Mouse (Mus musculus): Measurements from ENCODE around the gene Btbd9. TPM values are rescaled to one million over a fixed set of nuclear protein-coding genes. Genes with fewer than 3 reads are reported as not detected.

The Btbd9 gene
- polyA plus RNA-seq, 1 experiment from 2014 or later = 111 TPM

DNA sequence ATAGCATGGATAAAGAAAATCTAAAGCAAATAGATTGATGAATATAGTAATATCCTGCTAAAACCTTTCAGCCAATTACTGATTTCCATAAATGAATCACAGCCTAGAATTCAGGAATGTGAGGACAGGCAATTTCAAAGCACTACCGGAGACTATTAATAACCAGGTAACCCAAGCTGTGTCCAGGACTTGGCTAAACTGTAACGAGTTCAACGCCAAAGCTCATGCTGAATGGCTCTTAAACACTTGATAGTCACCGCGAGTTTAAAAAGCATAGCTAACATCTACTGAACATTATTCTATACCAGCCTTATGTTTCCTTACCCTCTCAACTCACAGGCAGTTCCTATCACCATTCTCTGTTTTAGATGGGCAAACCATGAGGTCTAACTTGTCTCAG lies 221.9 kb downstream of the Btbd9 start:
- Histone ChIP-seq H3K9me3 (replicated peaks) (no peaks in the 10 kb centered on the region), H3K27me3 (no peaks in the 10 kb centered on the region), H3K36me3 (ENCODE audit: poor library complexity, severe bottlenecking) (no peaks in the 10 kb centered on the region), H3K27ac (no peak overlapping the region), H3K4me1 (peaks cover 4% of the 10 kb centered on the region), H3K9ac (no peak overlapping the region), H3K4me3 (no peak overlapping the region), H3K4me2 (no peak overlapping the region)
- 89% methylated on average over 5 of the region's 5 CpGs for WGBS
- ATAC-seq = no peak

DNA sequence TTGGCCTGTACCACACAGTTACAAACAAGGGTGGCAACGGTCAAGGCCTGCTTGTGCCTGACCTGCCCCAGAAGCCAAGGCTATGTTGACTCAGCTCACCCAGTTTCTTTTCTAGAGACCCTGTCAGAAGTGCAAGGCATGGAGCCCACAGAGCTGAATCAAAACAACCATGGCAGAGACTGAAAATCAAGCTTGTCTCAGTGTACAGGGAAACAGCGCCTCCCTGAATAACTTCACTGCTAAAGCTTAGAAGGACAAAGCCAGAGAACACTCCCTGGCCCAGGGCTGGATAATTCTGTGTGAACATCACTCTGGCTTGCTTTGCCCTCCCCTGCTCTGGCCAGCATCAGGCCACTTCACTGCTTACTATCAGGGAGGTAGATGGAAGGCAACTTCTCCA lies 228.3 kb downstream of the Btbd9 start:
- ATAC-seq = no peak
- H3K4me2 ChIP-seq = no peak overlapping the region
- peak overlapping the region; percentile 73 for H3K27ac ChIP-seq
- H3K36me3 ChIP-seq (ENCODE audit: poor library complexity, severe bottlenecking) = no peaks in the 10 kb centered on the region
- H3K4me3 ChIP-seq = no peak overlapping the region
- H3K9me3 ChIP-seq (replicated peaks) = no peaks in the 10 kb centered on the region
- 60% methylated on average over 2 of the region's 2 CpGs for WGBS
- peaks cover 33% of the 10 kb centered on the region for H3K4me1 ChIP-seq
- H3K27me3 ChIP-seq = no peaks in the 10 kb centered on the region
- H3K9ac ChIP-seq = no peak overlapping the region

DNA sequence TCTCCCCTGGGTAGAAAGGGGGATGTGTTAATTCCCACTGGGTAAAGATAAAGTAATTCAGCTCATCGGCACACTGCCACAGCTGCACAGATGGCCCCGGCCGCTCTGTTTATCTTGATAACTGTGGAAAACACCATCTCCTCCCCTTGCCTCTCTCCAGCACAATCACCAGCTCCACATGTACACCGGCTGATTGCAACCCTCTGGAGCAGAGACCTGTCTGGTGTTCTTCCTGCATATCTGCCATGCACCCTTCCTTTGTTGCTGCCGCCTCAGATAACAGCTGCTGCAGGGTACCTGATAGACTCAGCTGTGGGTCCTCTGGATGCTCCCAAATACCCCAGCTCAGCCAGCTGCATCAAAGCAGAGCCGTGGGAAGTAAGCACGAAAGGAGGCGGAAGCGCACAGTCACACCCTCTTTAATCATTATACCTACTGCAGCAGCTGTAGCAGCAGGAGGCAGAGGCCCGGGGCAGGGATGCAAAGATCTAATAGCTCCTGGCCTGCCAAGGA lies 229.1 kb downstream of the Btbd9 start:
- Histone ChIP-seq H3K4me2 (peak overlapping the region; percentile 38), H3K27ac (peak overlapping the region; percentile 73), H3K4me1 (peaks cover 33% of the 10 kb centered on the region), H3K9me3 (replicated peaks) (no peaks in the 10 kb centered on the region), H3K4me3 (no peak overlapping the region), H3K27me3 (no peaks in the 10 kb centered on the region), H3K36me3 (ENCODE audit: poor library complexity, severe bottlenecking) (no peaks in the 10 kb centered on the region), H3K9ac (peak overlapping the region; percentile 38; the same call in 1 of the 2 replicates)
- WGBS = 27% methylated on average over 10 of the region's 10 CpGs
- peak; percentile 57 for ATAC-seq

DNA sequence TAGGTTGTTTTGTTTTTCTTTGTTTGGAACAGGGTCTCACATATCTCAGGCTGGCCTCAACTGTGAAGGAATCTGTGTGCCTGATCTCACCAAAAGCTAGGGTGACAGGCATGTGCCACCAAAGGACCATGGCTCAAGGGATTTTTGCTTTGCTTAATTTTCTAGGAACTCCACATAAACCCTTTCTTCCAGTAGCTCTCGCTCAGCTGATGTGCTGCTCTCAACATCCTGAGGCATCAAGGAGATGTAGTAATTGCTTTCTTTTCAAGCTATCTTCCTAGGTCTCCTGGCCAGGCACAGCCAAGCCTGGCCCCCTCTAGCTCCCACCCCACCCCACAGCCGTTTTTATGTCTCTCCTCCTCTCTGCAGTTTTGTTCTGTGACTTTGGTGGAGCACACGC lies 231.3 kb downstream of the Btbd9 start:
- Histone ChIP-seq H3K9me3 (replicated peaks) (no peaks in the 10 kb centered on the region), H3K9ac (no peak overlapping the region), H3K27ac (no peak overlapping the region), H3K4me2 (no peak overlapping the region), H3K36me3 (ENCODE audit: poor library complexity, severe bottlenecking) (no peaks in the 10 kb centered on the region), H3K4me1 (peaks cover 40% of the 10 kb centered on the region), H3K27me3 (no peaks in the 10 kb centered on the region), H3K4me3 (no peak overlapping the region)
- ATAC-seq = no peak
- 80% methylated on average over 3 of the region's 3 CpGs for WGBS

DNA sequence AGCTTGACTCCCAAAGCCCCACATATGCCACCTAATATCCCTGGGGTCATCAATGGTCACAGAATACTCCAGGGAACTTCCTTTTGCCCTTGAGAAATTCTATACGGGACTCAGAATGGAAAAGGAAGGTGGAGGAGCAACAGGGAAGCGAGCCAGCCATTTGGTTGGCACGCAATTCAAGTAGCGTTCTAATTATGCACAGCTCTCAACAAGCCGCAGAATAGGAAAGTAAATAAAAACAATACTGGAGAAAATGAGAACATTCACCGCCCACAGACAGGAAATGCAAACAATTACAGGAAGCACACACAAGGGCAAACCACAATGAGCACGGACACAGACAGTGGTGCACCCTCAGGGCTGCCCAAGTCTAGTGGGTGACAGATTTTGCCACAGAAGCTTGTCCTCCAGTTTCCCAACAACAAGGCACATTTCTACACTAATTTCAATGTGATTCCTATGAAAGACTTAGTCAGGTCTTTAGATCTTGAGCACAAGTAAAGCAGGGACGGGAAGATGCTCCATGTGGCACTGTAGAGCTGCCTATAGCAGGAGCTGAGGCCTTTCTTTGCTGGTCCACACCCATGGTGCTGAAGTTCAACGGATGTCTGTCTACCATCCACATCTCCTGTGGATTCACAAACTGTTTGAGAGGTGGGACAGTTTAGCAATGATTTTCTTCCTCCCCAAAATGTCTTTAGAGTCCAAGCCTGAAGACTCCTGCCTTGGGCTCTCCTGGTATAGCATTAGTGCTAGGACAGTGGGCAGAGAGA lies 232.4 kb downstream of the Btbd9 start:
- ATAC-seq = no peak
- H3K27ac ChIP-seq = no peak overlapping the region
- H3K27me3 ChIP-seq = no peaks in the 10 kb centered on the region
- H3K4me1 ChIP-seq = peaks cover 36% of the 10 kb centered on the region
- no peak overlapping the region for H3K4me2 ChIP-seq
- H3K36me3 ChIP-seq (ENCODE audit: poor library complexity, severe bottlenecking) = no peaks in the 10 kb centered on the region
- 63% methylated on average over 9 of the region's 9 CpGs for WGBS
- no peak overlapping the region for H3K4me3 ChIP-seq
- H3K9me3 ChIP-seq (replicated peaks) = no peaks in the 10 kb centered on the region
- no peak overlapping the region for H3K9ac ChIP-seq

DNA sequence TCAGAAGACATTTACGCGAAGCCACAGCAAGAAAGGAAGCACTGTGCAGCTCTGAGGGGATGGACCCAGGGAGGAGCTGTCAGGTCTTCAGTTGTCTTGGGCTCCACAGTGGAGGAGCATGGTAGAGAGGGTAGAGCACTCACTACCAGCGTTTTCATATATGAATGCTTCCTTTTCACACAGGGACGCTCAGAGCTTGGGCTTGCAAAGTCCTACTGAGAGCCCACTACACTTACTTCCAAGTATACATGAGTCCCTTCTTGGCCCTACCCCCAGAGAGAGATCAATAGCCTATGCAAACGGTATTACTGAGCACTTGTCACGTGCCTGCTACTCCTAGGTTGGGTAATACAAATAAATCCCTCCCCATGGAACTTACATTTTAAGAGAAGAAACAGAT lies 234.7 kb downstream of the Btbd9 start:
- no peak overlapping the region for H3K9ac ChIP-seq
- 79% methylated on average over 6 of the region's 6 CpGs for WGBS
- no peak overlapping the region for H3K4me3 ChIP-seq
- peaks cover 22% of the 10 kb centered on the region for H3K4me1 ChIP-seq
- H3K9me3 ChIP-seq (replicated peaks) = no peaks in the 10 kb centered on the region
- H3K27ac ChIP-seq = no peak overlapping the region
- no peaks in the 10 kb centered on the region for H3K27me3 ChIP-seq
- no peak overlapping the region for H3K4me2 ChIP-seq
- no peaks in the 10 kb centered on the region for H3K36me3 ChIP-seq (ENCODE audit: poor library complexity, severe bottlenecking)
- ATAC-seq = no peak

DNA sequence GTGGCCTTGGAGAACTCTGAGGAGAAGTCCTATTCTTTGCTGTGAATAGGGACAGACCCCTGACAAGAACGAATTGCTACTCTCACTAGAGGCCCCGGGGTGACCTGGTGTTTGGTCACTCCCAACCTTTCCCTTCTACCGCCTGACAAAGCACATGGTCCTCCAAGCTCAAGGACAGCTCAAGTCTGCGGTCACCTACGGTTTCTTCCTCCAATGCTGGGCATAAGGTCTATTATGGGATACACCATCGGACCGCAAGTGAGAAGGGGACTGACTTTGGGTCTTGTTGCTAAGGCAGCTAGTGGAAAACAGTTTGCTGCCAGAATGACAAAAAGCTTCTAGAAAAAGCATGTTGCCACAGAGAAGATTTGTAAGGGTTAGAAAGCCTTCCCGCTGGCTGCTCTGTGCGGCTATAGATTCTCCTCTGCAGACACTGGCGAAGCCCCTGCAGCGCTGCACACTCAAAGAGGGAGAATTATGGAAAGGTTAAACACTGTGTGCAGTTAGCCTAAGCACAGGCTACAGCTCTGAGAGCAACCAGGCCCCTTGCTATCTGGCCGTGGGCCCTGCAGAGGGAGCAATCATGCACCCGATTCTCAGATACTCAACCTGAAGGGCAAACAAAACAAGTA lies 235.7 kb downstream of the Btbd9 start:
- H3K27me3 ChIP-seq = no peaks in the 10 kb centered on the region
- ATAC-seq = no peak
- H3K4me2 ChIP-seq = no peak overlapping the region
- no peaks in the 10 kb centered on the region for H3K36me3 ChIP-seq (ENCODE audit: poor library complexity, severe bottlenecking)
- H3K4me1 ChIP-seq = peaks cover 24% of the 10 kb centered on the region
- WGBS = 68% methylated on average over 13 of the region's 13 CpGs
- peak overlapping the region; percentile 7 for H3K27ac ChIP-seq
- no peak overlapping the region for H3K9ac ChIP-seq
- no peaks in the 10 kb centered on the region for H3K9me3 ChIP-seq (replicated peaks)
- H3K4me3 ChIP-seq = no peak overlapping the region

DNA sequence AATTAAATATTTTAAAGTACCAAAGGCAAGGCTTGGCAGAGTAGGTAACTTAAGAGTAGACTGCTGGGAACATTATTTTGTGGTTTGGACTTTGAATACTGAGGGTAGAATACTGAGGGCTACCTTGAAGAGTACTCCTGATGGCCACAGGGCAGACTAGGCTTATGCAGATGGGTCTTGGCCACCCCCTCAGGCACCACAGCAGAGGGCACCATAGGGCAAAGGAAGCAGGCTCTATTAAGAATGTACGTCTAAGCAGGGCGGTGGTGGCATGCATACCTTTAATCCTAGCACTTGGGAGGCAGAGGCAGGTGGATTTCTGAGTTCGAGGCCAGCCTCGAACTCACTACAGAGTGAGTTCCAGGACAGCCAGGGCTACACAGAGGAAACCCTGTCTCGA lies 237.0 kb downstream of the Btbd9 start:
- H3K36me3 ChIP-seq (ENCODE audit: poor library complexity, severe bottlenecking) = no peaks in the 10 kb centered on the region
- H3K27ac ChIP-seq = no peak overlapping the region
- no peak overlapping the region for H3K9ac ChIP-seq
- no peak overlapping the region for H3K4me3 ChIP-seq
- 96% methylated on average over 5 of the region's 5 CpGs for WGBS
- no peaks in the 10 kb centered on the region for H3K27me3 ChIP-seq
- H3K4me1 ChIP-seq = peaks cover 25% of the 10 kb centered on the region
- no peaks in the 10 kb centered on the region for H3K9me3 ChIP-seq (replicated peaks)
- no peak for ATAC-seq
- H3K4me2 ChIP-seq = no peak overlapping the region

DNA sequence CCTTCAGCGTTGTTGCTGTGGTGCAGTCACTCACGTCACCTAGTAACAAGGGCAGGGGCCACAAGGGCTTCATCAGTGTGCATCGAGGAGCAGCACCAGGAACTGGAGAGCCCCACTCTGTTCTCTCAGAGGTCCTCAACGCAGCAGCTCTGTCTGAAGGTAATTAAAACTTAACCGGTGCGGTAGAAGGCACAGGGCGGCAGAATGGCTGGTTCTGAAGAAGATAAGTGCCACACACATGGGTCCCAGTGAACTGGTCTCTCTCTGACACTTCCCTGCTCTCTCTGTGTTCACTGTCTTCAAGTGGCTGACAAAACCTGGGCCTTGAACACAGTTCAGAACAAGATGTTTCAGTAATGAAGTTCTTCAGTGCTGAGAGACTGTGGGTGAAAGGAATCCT lies 239.5 kb downstream of the Btbd9 start:
- no peak overlapping the region for H3K9ac ChIP-seq
- H3K27ac ChIP-seq = no peak overlapping the region
- no peak overlapping the region for H3K4me3 ChIP-seq
- no peaks in the 10 kb centered on the region for H3K27me3 ChIP-seq
- H3K36me3 ChIP-seq (ENCODE audit: poor library complexity, severe bottlenecking) = no peaks in the 10 kb centered on the region
- peaks cover 21% of the 10 kb centered on the region for H3K4me1 ChIP-seq
- ATAC-seq = no peak
- no peaks in the 10 kb centered on the region for H3K9me3 ChIP-seq (replicated peaks)
- 64% methylated on average over 7 of the region's 7 CpGs for WGBS
- no peak overlapping the region for H3K4me2 ChIP-seq

DNA sequence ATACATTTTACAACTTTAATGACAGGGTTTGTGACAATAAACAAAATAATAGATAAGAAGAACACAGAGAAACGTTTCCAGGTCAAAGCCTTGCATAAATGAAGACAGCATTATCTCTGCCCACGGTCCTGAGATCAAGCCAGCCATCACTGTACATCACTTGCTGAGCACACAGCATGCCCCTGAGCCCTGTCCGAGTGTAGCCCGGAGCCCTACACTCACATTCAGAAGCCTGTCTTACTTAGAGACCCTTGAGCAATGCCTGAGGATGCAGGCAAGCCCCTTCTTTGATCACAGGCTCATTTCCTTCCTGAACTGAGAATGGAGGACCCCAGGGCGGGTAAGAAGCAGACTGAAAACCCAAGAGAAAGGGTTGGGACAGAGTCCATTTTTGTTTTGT lies 240.0 kb downstream of the Btbd9 start:
- no peaks in the 10 kb centered on the region for H3K9me3 ChIP-seq (replicated peaks)
- 62% methylated on average over 5 of the region's 5 CpGs for WGBS
- H3K4me2 ChIP-seq = no peak overlapping the region
- no peaks in the 10 kb centered on the region for H3K27me3 ChIP-seq
- H3K36me3 ChIP-seq (ENCODE audit: poor library complexity, severe bottlenecking) = no peaks in the 10 kb centered on the region
- H3K27ac ChIP-seq = no peak overlapping the region
- H3K4me3 ChIP-seq = no peak overlapping the region
- peaks cover 21% of the 10 kb centered on the region for H3K4me1 ChIP-seq
- ATAC-seq = no peak
- no peak overlapping the region for H3K9ac ChIP-seq

DNA sequence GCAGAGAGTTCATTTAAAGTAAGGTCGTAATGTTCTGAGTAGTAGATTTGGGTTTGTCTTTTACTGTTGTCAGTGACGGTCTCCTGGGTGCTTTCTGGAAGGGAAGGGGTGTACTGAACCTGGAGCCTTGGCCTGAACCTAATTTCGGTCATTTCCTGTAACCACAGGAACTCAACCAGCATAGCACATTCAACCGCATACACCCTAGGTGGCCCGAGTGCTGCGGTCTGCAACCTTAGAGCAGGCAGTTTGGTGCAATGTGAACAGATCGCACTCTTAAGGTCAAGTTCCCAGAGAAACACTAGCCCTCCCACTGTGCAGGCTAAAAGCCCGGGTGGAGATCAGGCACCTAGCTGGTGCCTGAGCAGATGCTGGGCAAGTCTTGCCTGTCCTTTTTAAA lies 240.5 kb downstream of the Btbd9 start:
- H3K9ac ChIP-seq = no peak overlapping the region
- no peaks in the 10 kb centered on the region for H3K9me3 ChIP-seq (replicated peaks)
- no peak overlapping the region for H3K27ac ChIP-seq
- H3K4me2 ChIP-seq = no peak overlapping the region
- H3K4me1 ChIP-seq = peaks cover 17% of the 10 kb centered on the region
- no peak overlapping the region for H3K4me3 ChIP-seq
- ATAC-seq = no peak
- no peaks in the 10 kb centered on the region for H3K27me3 ChIP-seq
- 73% methylated on average over 8 of the region's 8 CpGs for WGBS
- no peaks in the 10 kb centered on the region for H3K36me3 ChIP-seq (ENCODE audit: poor library complexity, severe bottlenecking)

DNA sequence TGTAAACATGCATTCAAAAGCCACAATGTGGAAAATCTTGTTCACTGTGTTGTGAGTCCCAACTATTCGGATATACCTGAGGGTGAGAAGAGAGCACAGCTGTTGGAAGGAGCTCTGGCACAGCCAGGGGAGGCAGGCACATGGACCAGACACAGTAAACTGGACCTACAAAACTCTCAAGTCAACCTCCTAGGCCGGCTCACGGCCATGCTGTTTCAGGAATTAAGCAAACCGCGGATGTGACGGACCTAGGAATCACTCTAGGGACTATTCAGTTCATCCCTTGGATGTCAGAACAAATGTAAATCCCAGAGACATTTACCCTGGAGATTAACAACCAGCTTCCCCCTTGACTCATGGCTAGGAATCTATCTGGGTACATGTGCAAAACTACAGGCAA lies 242.0 kb downstream of the Btbd9 start:
- H3K4me1 ChIP-seq = peaks cover 13% of the 10 kb centered on the region; the same call in 1 of the 2 replicates
- no peaks in the 10 kb centered on the region for H3K27me3 ChIP-seq
- no peak for ATAC-seq
- H3K36me3 ChIP-seq (ENCODE audit: poor library complexity, severe bottlenecking) = no peaks in the 10 kb centered on the region
- H3K4me3 ChIP-seq = no peak overlapping the region
- no peak overlapping the region for H3K27ac ChIP-seq
- 79% methylated on average over 6 of the region's 6 CpGs for WGBS
- H3K4me2 ChIP-seq = no peak overlapping the region
- H3K9me3 ChIP-seq (replicated peaks) = no peaks in the 10 kb centered on the region
- H3K9ac ChIP-seq = no peak overlapping the region

Data from forebrain, embryonic 13.5 days (tissue).